Mouse (Mus musculus): Measurements from ENCODE around the gene Batf2. TPM values are rescaled to one million over a fixed set of nuclear protein-coding genes. Genes with fewer than 3 reads are reported as not detected.
"Not testable (repeated sequence)": the region's sequence is repeated elsewhere in the genome, so short reads cannot be mapped to it uniquely, and the experiment has no call there.

Gene Batf2
- polyA plus RNA-seq, 1 experiment from 2014 or later = 1.1 TPM

- 0 out of 2 replicates have a peak overlapping the region, but pooled peaks have one; percentile 34 for H3K27ac ChIP-seq (ENCODE audit: low read depth)
- TF ChIP-seq CTCF (IDR thresholded peaks at IDR 0.05; ENCODE audit: low read depth) = no peak
- TF ChIP-seq EP300 (IDR thresholded peaks at IDR 0.05; ENCODE audit: low read depth) = no peak
- peak overlapping the region; percentile 31 for H3K9ac ChIP-seq (replicated peaks)
- peaks cover 7% of the 10 kb centered on the region; the same call in 1 of the 2 replicates for H3K36me3 ChIP-seq (replicated peaks; ENCODE audit: insufficient read depth, low read length)
- H3K27me3 ChIP-seq (ENCODE audit: insufficient read depth, low read length) = no peaks in the 10 kb centered on the region
- ATAC-seq (no peak; the same call in 1 of the 2 replicates), DNase-seq (peak; percentile 44)
- no peaks in the 10 kb centered on the region for H3K9me3 ChIP-seq (ENCODE audit: low read length)
- WGBS (ENCODE audit: insufficient replicate concordance) = 69% methylated on average over 19 of the region's 19 CpGs
- H3K4me2 ChIP-seq (ENCODE audit: low read depth, low read length) = peak overlapping the region; percentile 34
- no peak overlapping the region; the same call in 1 of the 2 replicates for H3K4me3 ChIP-seq (ENCODE audit: low read depth, low read length)
- H3K4me1 ChIP-seq (ENCODE audit: insufficient read depth) = peaks cover 14% of the 10 kb centered on the region
These were observed 19.0 kb upstream of the Batf2 start for GRCm38 (mm10) chr19:6121761-6122160.

- 71% methylated on average over 8 of the region's 8 CpGs for WGBS (ENCODE audit: insufficient replicate concordance)
- H3K4me3 ChIP-seq (ENCODE audit: low read depth, low read length) = no peak overlapping the region
- no peak overlapping the region for H3K9ac ChIP-seq (replicated peaks)
- no peaks in the 10 kb centered on the region for H3K9me3 ChIP-seq (ENCODE audit: low read length)
- peaks cover 7% of the 10 kb centered on the region; the same call in 1 of the 2 replicates for H3K36me3 ChIP-seq (replicated peaks; ENCODE audit: insufficient read depth, low read length)
- no peak overlapping the region for H3K27ac ChIP-seq (ENCODE audit: low read depth)
- no peak for TF ChIP-seq EP300 (IDR thresholded peaks at IDR 0.05; ENCODE audit: low read depth)
- no peak for TF ChIP-seq CTCF (IDR thresholded peaks at IDR 0.05; ENCODE audit: low read depth)
- DNase-seq (no peak), ATAC-seq (no peak)
- H3K4me2 ChIP-seq (ENCODE audit: low read depth, low read length) = no peak overlapping the region
- H3K27me3 ChIP-seq (ENCODE audit: insufficient read depth, low read length) = no peaks in the 10 kb centered on the region
- H3K4me1 ChIP-seq (ENCODE audit: insufficient read depth) = peaks cover 6% of the 10 kb centered on the region
These were observed 17.5 kb upstream of the Batf2 start for GRCm38 (mm10) chr19:6123330-6123729.

- no peak for DNase-seq
- H3K4me1 ChIP-seq (ENCODE audit: insufficient read depth) = peaks cover 5% of the 10 kb centered on the region
- H3K27ac ChIP-seq (ENCODE audit: low read depth) = no peak overlapping the region
- no peak for ATAC-seq
- H3K4me3 ChIP-seq (ENCODE audit: low read depth, low read length) = no peak overlapping the region
- WGBS (ENCODE audit: insufficient replicate concordance) = 62% methylated on average over 2 of the region's 2 CpGs
- no peak overlapping the region for H3K9ac ChIP-seq (replicated peaks)
- TF ChIP-seq EP300 (IDR thresholded peaks at IDR 0.05; ENCODE audit: low read depth) (no peak), CTCF (IDR thresholded peaks at IDR 0.05; ENCODE audit: low read depth) (no peak)
- no peaks in the 10 kb centered on the region for H3K27me3 ChIP-seq (ENCODE audit: insufficient read depth, low read length)
- peaks cover 7% of the 10 kb centered on the region; the same call in 1 of the 2 replicates for H3K36me3 ChIP-seq (replicated peaks; ENCODE audit: insufficient read depth, low read length)
- H3K9me3 ChIP-seq (ENCODE audit: low read length) = no peaks in the 10 kb centered on the region
- H3K4me2 ChIP-seq (ENCODE audit: low read depth, low read length) = no peak overlapping the region
These were observed 15.9 kb upstream of the Batf2 start for GRCm38 (mm10) chr19:6124898-6125297.

- Histone ChIP-seq H3K4me3 (ENCODE audit: low read depth, low read length) (peak overlapping the region; percentile 54; the same call in 1 of the 2 replicates), H3K4me1 (ENCODE audit: insufficient read depth) (peaks cover 14% of the 10 kb centered on the region), H3K4me2 (ENCODE audit: low read depth, low read length) (peak overlapping the region; percentile 74), H3K36me3 (replicated peaks; ENCODE audit: insufficient read depth, low read length) (no peaks in the 10 kb centered on the region), H3K27me3 (ENCODE audit: insufficient read depth, low read length) (no peaks in the 10 kb centered on the region), H3K27ac (ENCODE audit: low read depth) (peak overlapping the region; percentile 52; the same call in 1 of the 2 replicates), H3K9me3 (ENCODE audit: low read length) (no peaks in the 10 kb centered on the region), H3K9ac (replicated peaks) (no peak overlapping the region)
- WGBS (ENCODE audit: insufficient replicate concordance) = 17% methylated on average over 4 of the region's 4 CpGs
- peak; percentile 74 for DNase-seq
- no peak for ATAC-seq
- TF ChIP-seq CTCF (IDR thresholded peaks at IDR 0.05; ENCODE audit: low read depth) = peak; percentile 91
- TF ChIP-seq EP300 (IDR thresholded peaks at IDR 0.05; ENCODE audit: low read depth) = no peak
These were observed 14.5 kb upstream of the Batf2 start for GRCm38 (mm10) chr19:6126289-6126688.

GRCm38 (mm10) chr19:6126789-6127580 lies 13.8 kb upstream of the Batf2 start:
- Histone ChIP-seq H3K27me3 (ENCODE audit: insufficient read depth, low read length) (no peaks in the 10 kb centered on the region), H3K9me3 (ENCODE audit: low read length) (no peaks in the 10 kb centered on the region), H3K36me3 (replicated peaks; ENCODE audit: insufficient read depth, low read length) (no peaks in the 10 kb centered on the region), H3K4me1 (ENCODE audit: insufficient read depth) (peaks cover 18% of the 10 kb centered on the region), H3K27ac (ENCODE audit: low read depth) (peak overlapping the region; percentile 90), H3K4me3 (ENCODE audit: low read depth, low read length) (peak overlapping the region; percentile 54), H3K4me2 (ENCODE audit: low read depth, low read length) (peak overlapping the region; percentile 74), H3K9ac (replicated peaks) (peak overlapping the region; percentile 66)
- no peak for ATAC-seq
- 64% methylated on average over 10 of the region's 10 CpGs for WGBS (ENCODE audit: insufficient replicate concordance)
- TF ChIP-seq EP300 (IDR thresholded peaks at IDR 0.05; ENCODE audit: low read depth) (no peak), CTCF (IDR thresholded peaks at IDR 0.05; ENCODE audit: low read depth) (no peak)
- DNase-seq = no peak

GRCm38 (mm10) chr19:6127760-6128341 lies 12.9 kb upstream of the Batf2 start, which contains the start of gene Snx15:
Gene Snx15, minus strand, starts transcription at chr19:6128304.
- Histone ChIP-seq H3K27me3 (ENCODE audit: insufficient read depth, low read length) (no peaks in the 10 kb centered on the region), H3K4me2 (ENCODE audit: low read depth, low read length) (peak within 1 kb of the TSS; percentile 74), H3K36me3 (replicated peaks; ENCODE audit: insufficient read depth, low read length) (no peaks in the 10 kb centered on the region), H3K9me3 (ENCODE audit: low read length) (no peaks in the 10 kb centered on the region), H3K9ac (replicated peaks) (peak within 1 kb of the TSS; percentile 66), H3K4me1 (ENCODE audit: insufficient read depth) (peaks cover 22% of the 10 kb centered on the region), H3K27ac (ENCODE audit: low read depth) (peak within 1 kb of the TSS; percentile 90), H3K4me3 (ENCODE audit: low read depth, low read length) (peak within 1 kb of the TSS; percentile 54)
- TF ChIP-seq CTCF (IDR thresholded peaks at IDR 0.05; ENCODE audit: low read depth) (no peak), EP300 (IDR thresholded peaks at IDR 0.05; ENCODE audit: low read depth) (peak; percentile 79)
- peak; percentile 96 for DNase-seq
- ATAC-seq = peak; percentile 92
- WGBS (ENCODE audit: insufficient replicate concordance) = under 1% methylated on average over 32 of the region's 32 CpGs

GRCm38 (mm10) chr19:6130414-6131128 lies 10.2 kb upstream of the Batf2 start:
- not testable (repeated sequence) for ATAC-seq

More at GRCm38 (mm10) chr19:6130414-6131128, 10.2 kb upstream of the Batf2 start:
- H3K36me3 ChIP-seq (replicated peaks; ENCODE audit: insufficient read depth, low read length); DNase-seq; H3K4me3 ChIP-seq (ENCODE audit: low read depth, low read length); H3K27ac ChIP-seq (ENCODE audit: low read depth); H3K9me3 ChIP-seq (ENCODE audit: low read length); H3K9ac ChIP-seq (replicated peaks); H3K27me3 ChIP-seq (ENCODE audit: insufficient read depth, low read length): not testable (repeated sequence)
- 69% methylated on average over 7 of the region's 7 CpGs for WGBS (ENCODE audit: insufficient replicate concordance)
- Histone ChIP-seq H3K4me2 (ENCODE audit: low read depth, low read length) (peak overlapping the region; percentile 60; the same call in 1 of the 2 replicates), H3K4me1 (ENCODE audit: insufficient read depth) (peaks cover 33% of the 10 kb centered on the region)

Measured in liver, postnatal 0 days (tissue).